Mouse (Mus musculus) thymus, postnatal 25 days (tissue): Measurements from ENCODE around the gene Olfr885.

Experiments
- DNase-seq: peaks from one replicate; pipeline ENCODE4 v3.0.0; 2022

The Olfr885 gene

GRCm38 (mm10) chr9:38061022-38061421 is at the start of gene Olfr885:
TSS of gene Olfr885 (plus strand) at chr9:38061322.
- DNase-seq: no peak

GRCm38 (mm10) chr9:38025508-38025907 is 35.6 kb upstream of the Olfr885 start, which contains the start of gene Olfr883:
TSS of gene Olfr883 (plus strand) at chr9:38025808.
- DNase-seq: no peak

- DNase-seq: no peak
Observed at GRCm38 (mm10) chr9:38046255-38046654, 14.9 kb upstream of the Olfr885 start, which contains the start of gene Olfr884. TSS of gene Olfr884 (plus strand) at chr9:38046555.

GRCm38 (mm10) chr9:38083772-38084171 is 22.6 kb downstream of the Olfr885 start, which contains the start of gene Olfr887:
TSS of gene Olfr887 (plus strand) at chr9:38084072.
- DNase-seq: no peak

DNA sequence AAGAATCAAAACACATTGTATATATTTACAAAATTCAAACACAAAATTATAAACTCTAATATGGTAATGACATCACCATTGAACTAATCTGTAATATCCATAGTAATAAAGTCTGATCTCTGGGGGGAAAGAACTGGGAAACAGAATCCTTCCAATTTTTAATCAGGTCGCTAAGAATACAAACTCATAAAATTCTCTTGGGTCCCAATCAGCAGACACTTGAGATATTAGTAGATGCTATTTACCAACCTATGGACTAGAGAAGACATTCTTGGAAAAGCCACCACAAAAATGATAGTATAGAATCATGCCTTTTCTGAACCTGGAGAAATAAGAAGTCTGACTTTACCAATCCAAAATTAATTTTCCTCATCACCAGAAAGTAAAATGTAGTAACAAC is 46.7 kb downstream of the Olfr885 start, which contains the start of gene Olfr888:
TSS of gene Olfr888 (plus strand) at position 301 of the 400 bp plus-strand sequence.
- DNase-seq: no peak
